Mouse (Mus musculus): ENCODE data around the gene Mcu. TPM values are rescaled to one million over a fixed set of nuclear protein-coding genes. Genes with fewer than 3 reads are reported as not detected.

Mcu gene
- total and polyA plus RNA-seq, 2 experiments from 2014 or later: 13.0 to 20.5 TPM

- no peaks in the 10 kb centered on the region for H3K9me3 ChIP-seq (replicated peaks; ENCODE audit: control insufficient read depth, low read length)
- DNase-seq (ENCODE audit: low spot score): no peak
- no peaks in the 10 kb centered on the region for H3K36me3 ChIP-seq (replicated peaks; ENCODE audit: control insufficient read depth, insufficient read depth, low read length)
- no peak for TF ChIP-seq EP300 (IDR thresholded peaks at IDR 0.05; ENCODE audit: low read depth)
- H3K4me2 ChIP-seq (ENCODE audit: low read depth, low read length): no peak overlapping the region
- no peak overlapping the region for H3K9ac ChIP-seq (replicated peaks; ENCODE audit: low read depth, low read length)
- no peaks in the 10 kb centered on the region for H3K27me3 ChIP-seq (ENCODE audit: control insufficient read depth, insufficient read depth, low read length)
- no peak overlapping the region for H3K4me3 ChIP-seq (ENCODE audit: low read depth, low read length)
- peaks cover 24% of the 10 kb centered on the region for H3K4me1 ChIP-seq (ENCODE audit: control insufficient read depth, insufficient read depth)
- 68% methylated on average over 5 of the region's 5 CpGs for WGBS
- no peak overlapping the region for H3K27ac ChIP-seq (ENCODE audit: low read depth)
- no peak for ATAC-seq (ENCODE audit: insufficient read depth, low read depth)
Measured at GRCm38 (mm10) chr10:59613276-59613675, 3.2 kb downstream of the Mcu start.

GRCm38 (mm10) chr10:59604879-59605464 is 11.5 kb downstream of the Mcu start:
- no peaks in the 10 kb centered on the region for H3K36me3 ChIP-seq (replicated peaks; ENCODE audit: control insufficient read depth, insufficient read depth, low read length)
- peaks cover 8% of the 10 kb centered on the region; the same call in 1 of the 2 replicates for H3K4me1 ChIP-seq (ENCODE audit: control insufficient read depth, insufficient read depth)
- no peak for DNase-seq (ENCODE audit: low spot score)
- no peak overlapping the region for H3K4me3 ChIP-seq (ENCODE audit: low read depth, low read length)
- H3K9me3 ChIP-seq (replicated peaks; ENCODE audit: control insufficient read depth, low read length): no peaks in the 10 kb centered on the region
- TF ChIP-seq EP300 (IDR thresholded peaks at IDR 0.05; ENCODE audit: low read depth): no peak
- TF ChIP-seq CTCF (IDR thresholded peaks at IDR 0.05; ENCODE audit: low read depth): no peak
- no peak overlapping the region for H3K4me2 ChIP-seq (ENCODE audit: low read depth, low read length)
- H3K9ac ChIP-seq (replicated peaks; ENCODE audit: low read depth, low read length): no peak overlapping the region
- 54% methylated on average over 11 of the region's 11 CpGs for WGBS
- no peak for ATAC-seq (ENCODE audit: insufficient read depth, low read depth)
- no peak overlapping the region for H3K27ac ChIP-seq (ENCODE audit: low read depth)
- H3K27me3 ChIP-seq (ENCODE audit: control insufficient read depth, insufficient read depth, low read length): no peaks in the 10 kb centered on the region

- Histone ChIP-seq H3K27ac (ENCODE audit: low read depth) (no peak overlapping the region), H3K9me3 (replicated peaks; ENCODE audit: control insufficient read depth, low read length) (no peaks in the 10 kb centered on the region), H3K4me3 (ENCODE audit: low read depth, low read length) (no peak overlapping the region), H3K9ac (replicated peaks; ENCODE audit: low read depth, low read length) (no peak overlapping the region), H3K4me1 (ENCODE audit: control insufficient read depth, insufficient read depth) (peaks cover 8% of the 10 kb centered on the region; the same call in 1 of the 2 replicates), H3K27me3 (ENCODE audit: control insufficient read depth, insufficient read depth, low read length) (no peaks in the 10 kb centered on the region), H3K36me3 (replicated peaks; ENCODE audit: control insufficient read depth, insufficient read depth, low read length) (no peaks in the 10 kb centered on the region), H3K4me2 (ENCODE audit: low read depth, low read length) (no peak overlapping the region)
- TF ChIP-seq CTCF (IDR thresholded peaks at IDR 0.05; ENCODE audit: low read depth) (no peak), EP300 (IDR thresholded peaks at IDR 0.05; ENCODE audit: low read depth) (no peak)
- DNase-seq (ENCODE audit: low spot score) (no peak), ATAC-seq (ENCODE audit: insufficient read depth, low read depth) (no peak)
- whole genome bisulfite sequencing: 53% methylated on average over 5 of the region's 5 CpGs
Measured at GRCm38 (mm10) chr10:59603843-59604242, 12.6 kb downstream of the Mcu start.

GRCm38 (mm10) chr10:59602891-59603290 is 13.6 kb downstream of the Mcu start:
- TF ChIP-seq EP300 (IDR thresholded peaks at IDR 0.05; ENCODE audit: low read depth): no peak
- no peak for TF ChIP-seq CTCF (IDR thresholded peaks at IDR 0.05; ENCODE audit: low read depth)
- ATAC-seq (ENCODE audit: insufficient read depth, low read depth) (no peak), DNase-seq (ENCODE audit: low spot score) (no peak)
- 83% methylated on average over 14 of the region's 14 CpGs for WGBS
- no peak overlapping the region for H3K4me3 ChIP-seq (ENCODE audit: low read depth, low read length)
- H3K4me2 ChIP-seq (ENCODE audit: low read depth, low read length): no peak overlapping the region
- no peaks in the 10 kb centered on the region for H3K9me3 ChIP-seq (replicated peaks; ENCODE audit: control insufficient read depth, low read length)
- no peaks in the 10 kb centered on the region for H3K36me3 ChIP-seq (replicated peaks; ENCODE audit: control insufficient read depth, insufficient read depth, low read length)
- peaks cover 8% of the 10 kb centered on the region; the same call in 1 of the 2 replicates for H3K4me1 ChIP-seq (ENCODE audit: control insufficient read depth, insufficient read depth)
- H3K9ac ChIP-seq (replicated peaks; ENCODE audit: low read depth, low read length): no peak overlapping the region
- H3K27ac ChIP-seq (ENCODE audit: low read depth): no peak overlapping the region
- no peaks in the 10 kb centered on the region for H3K27me3 ChIP-seq (ENCODE audit: control insufficient read depth, insufficient read depth, low read length)

GRCm38 (mm10) chr10:59602043-59602442 is 14.4 kb downstream of the Mcu start:
- Histone ChIP-seq H3K4me3 (ENCODE audit: low read depth, low read length) (no peak overlapping the region), H3K27me3 (ENCODE audit: control insufficient read depth, insufficient read depth, low read length) (no peaks in the 10 kb centered on the region), H3K4me1 (ENCODE audit: control insufficient read depth, insufficient read depth) (peaks cover 8% of the 10 kb centered on the region; the same call in 1 of the 2 replicates), H3K27ac (ENCODE audit: low read depth) (no peak overlapping the region), H3K9me3 (replicated peaks; ENCODE audit: control insufficient read depth, low read length) (no peaks in the 10 kb centered on the region), H3K9ac (replicated peaks; ENCODE audit: low read depth, low read length) (no peak overlapping the region), H3K4me2 (ENCODE audit: low read depth, low read length) (no peak overlapping the region), H3K36me3 (replicated peaks; ENCODE audit: control insufficient read depth, insufficient read depth, low read length) (0 out of 2 replicates have a peak, but pooled peaks cover 5% of the 10 kb centered on the region)
- 83% methylated on average over 8 of the region's 8 CpGs for WGBS
- no peak for DNase-seq (ENCODE audit: low spot score)
- no peak for ATAC-seq (ENCODE audit: insufficient read depth, low read depth)
- TF ChIP-seq CTCF (IDR thresholded peaks at IDR 0.05; ENCODE audit: low read depth): no peak
- TF ChIP-seq EP300 (IDR thresholded peaks at IDR 0.05; ENCODE audit: low read depth): no peak

GRCm38 (mm10) chr10:59600516-59600915 is 16.0 kb downstream of the Mcu start:
- H3K36me3 ChIP-seq (replicated peaks; ENCODE audit: control insufficient read depth, insufficient read depth, low read length): 0 out of 2 replicates have a peak, but pooled peaks cover 6% of the 10 kb centered on the region
- no peak overlapping the region for H3K27ac ChIP-seq (ENCODE audit: low read depth)
- H3K9ac ChIP-seq (replicated peaks; ENCODE audit: low read depth, low read length): no peak overlapping the region
- no peak for DNase-seq (ENCODE audit: low spot score)
- TF ChIP-seq EP300 (IDR thresholded peaks at IDR 0.05; ENCODE audit: low read depth) (no peak), CTCF (IDR thresholded peaks at IDR 0.05; ENCODE audit: low read depth) (no peak)
- H3K27me3 ChIP-seq (ENCODE audit: control insufficient read depth, insufficient read depth, low read length): no peaks in the 10 kb centered on the region
- H3K4me2 ChIP-seq (ENCODE audit: low read depth, low read length): no peak overlapping the region
- ATAC-seq (ENCODE audit: insufficient read depth, low read depth): no peak
- no peaks in the 10 kb centered on the region for H3K9me3 ChIP-seq (replicated peaks; ENCODE audit: control insufficient read depth, low read length)
- peaks cover 8% of the 10 kb centered on the region; the same call in 1 of the 2 replicates for H3K4me1 ChIP-seq (ENCODE audit: control insufficient read depth, insufficient read depth)
- 66% methylated on average over 8 of the region's 8 CpGs for WGBS
- H3K4me3 ChIP-seq (ENCODE audit: low read depth, low read length): no peak overlapping the region

Measured in heart, postnatal 0 days (tissue).